Mouse (Mus musculus) brown adipose tissue, adult 24 weeks (tissue): ENCODE measurements around the gene Nr2f6. TPM values are rescaled to one million over a fixed set of nuclear protein-coding genes. Genes with fewer than 3 reads are reported as not detected.

ENCODE experiments used
- H3K27ac ChIP-seq: fragments of 200-500 bp; replicated peaks from 2 replicates; pipeline ENCODE4 v1.5.1; 2012; ENCODE audit warnings: low read depth, mild to moderate bottlenecking, low read length
- H3K4me1 ChIP-seq: fragments of 200-500 bp; 2 replicates; pipeline ENCODE4 v1.6.1; 2012; ENCODE audit warnings: low read length, mixed read lengths; ENCODE audit not compliant: control insufficient read depth, insufficient read depth, insufficient read length
- H3K4me3 ChIP-seq: fragments of 200-500 bp; 2 replicates; pipeline ENCODE4 v1.5.1; 2012; ENCODE audit warnings: low read depth, mild to moderate bottlenecking, low read length, moderate library complexity; ENCODE audit not compliant: insufficient read depth
- polyA plus RNA-seq: library from polyadenylated mRNA; stranded (reverse); fragments of >200 nt; gene quantifications from 2 replicates; pipeline ENCODE4 v1.2.4, GENCODE M21; 2012; ENCODE audit not compliant: missing spikeins, insufficient read depth, insufficient read length

Nr2f6 gene
- polyA plus RNA-seq, 1 experiment: 43.4 TPM

DNA sequence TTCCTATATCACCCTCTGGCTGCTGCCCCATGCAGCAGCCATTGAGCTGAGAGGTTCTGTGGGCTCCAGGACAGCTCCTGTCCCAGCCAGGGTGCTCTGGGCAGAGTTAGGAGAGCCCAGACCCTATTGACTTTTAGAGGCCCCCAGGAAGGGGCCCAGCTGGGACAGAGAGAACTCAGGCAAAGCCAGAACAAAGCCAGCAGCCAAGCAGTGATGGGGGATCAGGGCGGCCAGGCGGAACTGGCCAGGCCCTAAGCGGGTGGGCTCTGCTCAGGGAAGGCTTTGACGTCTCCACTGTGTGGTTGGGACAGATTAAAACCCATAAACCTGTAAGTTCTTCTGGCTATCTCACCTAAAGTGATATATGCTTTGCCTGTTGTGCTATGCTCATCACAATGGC is 2.8 kb downstream of the Nr2f6 start:
- no peak overlapping the region for H3K27ac ChIP-seq
- H3K4me3 ChIP-seq: peak overlapping the region; percentile 93; the same call in 1 of the 2 replicates
- H3K4me1 ChIP-seq: peaks cover 29% of the 10 kb centered on the region

DNA sequence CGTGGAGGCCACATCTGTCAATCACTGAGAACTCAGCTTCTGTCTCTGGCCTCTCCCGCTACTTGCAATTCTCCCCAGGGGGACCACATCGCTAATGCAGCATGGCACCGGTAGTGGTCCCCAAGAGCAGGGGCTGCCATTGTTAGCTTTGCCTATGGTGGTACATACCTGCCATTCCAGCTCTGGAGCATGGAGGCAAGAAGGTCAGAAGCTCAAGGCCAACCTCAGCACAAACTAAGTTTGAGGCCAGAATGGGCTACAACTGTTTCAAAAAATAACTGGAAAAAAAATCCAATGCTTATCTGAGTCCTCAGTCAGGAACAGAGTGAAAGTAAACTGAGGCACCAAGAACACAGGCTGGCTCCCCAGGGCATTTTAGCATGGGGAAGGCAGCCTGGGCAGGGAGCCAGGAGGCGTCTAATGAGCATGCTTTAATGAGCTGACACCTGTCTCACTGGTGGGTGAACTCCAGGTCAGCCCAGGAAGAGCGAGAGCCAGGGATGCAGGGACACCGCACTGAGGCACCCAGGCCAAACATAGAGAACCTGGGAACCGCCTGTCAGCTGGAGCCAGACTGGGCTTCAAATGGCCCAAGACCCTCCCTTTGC is 5.2 kb downstream of the Nr2f6 start:
- Histone ChIP-seq H3K4me1 (peaks cover 20% of the 10 kb centered on the region), H3K27ac (no peak overlapping the region), H3K4me3 (no peak overlapping the region; the same call in 1 of the 2 replicates)

DNA sequence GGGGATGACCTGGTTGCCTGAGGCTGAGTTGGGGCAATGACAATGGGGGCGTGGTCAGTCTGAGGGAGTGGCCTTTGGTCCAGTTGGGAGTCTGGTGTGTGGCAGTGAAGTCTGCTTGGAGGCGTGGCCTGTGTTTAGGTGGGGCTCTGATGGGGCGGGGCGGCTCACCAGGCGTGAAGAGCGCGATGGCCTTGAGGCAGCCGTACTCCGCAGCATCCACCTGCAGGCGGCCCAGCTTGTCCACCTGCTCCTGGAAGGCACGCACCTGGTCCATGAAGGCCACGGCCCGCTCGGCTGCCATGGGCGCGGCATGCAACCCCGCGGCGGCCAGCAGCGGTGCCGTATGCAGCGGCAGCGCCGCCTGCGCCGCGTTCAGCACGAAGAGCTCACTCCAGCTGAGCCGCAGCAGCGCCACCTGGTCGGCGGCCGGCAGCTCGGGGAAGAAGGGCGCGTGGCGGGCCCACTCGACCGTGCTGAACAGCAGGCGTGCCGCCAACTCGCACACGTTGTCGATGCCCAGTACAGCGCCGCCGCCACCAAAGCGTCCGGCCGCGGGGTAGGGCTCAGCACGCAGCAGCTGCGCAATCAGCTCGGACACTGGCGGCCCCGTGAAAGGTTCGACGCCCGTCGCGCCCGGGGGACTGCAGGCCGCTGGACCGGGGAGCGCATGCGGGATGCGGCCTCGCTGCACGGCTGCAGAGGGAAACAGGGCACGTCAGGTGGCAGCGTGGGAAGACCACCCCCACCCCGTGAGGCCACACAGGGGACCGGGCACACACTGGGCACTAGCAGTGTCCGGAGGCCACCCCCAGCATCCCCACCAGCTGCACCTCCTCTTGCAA is 6.0 kb downstream of the Nr2f6 start:
- Histone ChIP-seq H3K27ac (no peak overlapping the region), H3K4me3 (peak overlapping the region; percentile 15; the same call in 1 of the 2 replicates), H3K4me1 (peaks cover 20% of the 10 kb centered on the region)

DNA sequence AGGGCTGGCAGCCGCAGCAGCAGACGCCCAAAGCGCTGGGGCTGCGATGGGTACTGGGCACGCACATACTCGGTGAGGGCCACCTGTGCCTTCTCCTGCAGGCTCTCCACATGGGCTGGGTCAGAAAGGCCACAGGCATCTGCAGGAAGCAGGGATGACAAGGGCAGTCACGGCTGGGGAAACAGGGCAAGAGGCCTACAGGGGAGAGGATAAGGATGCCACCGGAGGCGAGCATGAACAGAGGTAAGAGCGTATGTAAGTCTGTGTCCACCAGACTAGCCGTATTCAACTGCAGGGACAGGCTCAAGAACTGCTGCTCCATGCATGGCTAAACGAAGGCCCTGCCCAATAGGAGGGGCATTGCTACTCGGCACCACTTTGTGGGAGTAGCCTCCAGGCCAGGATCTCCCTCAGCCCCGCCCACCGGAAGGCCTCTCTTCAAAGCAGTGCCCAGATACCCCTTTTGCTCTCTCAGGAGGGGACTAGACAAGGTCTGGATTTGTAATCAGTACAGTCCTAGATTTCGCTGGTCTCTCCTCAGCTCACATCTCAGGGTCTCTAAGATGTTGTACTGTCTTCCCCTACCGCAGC is 7.0 kb downstream of the Nr2f6 start:
- H3K27ac ChIP-seq: no peak overlapping the region
- peaks cover 17% of the 10 kb centered on the region for H3K4me1 ChIP-seq
- H3K4me3 ChIP-seq: no peak overlapping the region

DNA sequence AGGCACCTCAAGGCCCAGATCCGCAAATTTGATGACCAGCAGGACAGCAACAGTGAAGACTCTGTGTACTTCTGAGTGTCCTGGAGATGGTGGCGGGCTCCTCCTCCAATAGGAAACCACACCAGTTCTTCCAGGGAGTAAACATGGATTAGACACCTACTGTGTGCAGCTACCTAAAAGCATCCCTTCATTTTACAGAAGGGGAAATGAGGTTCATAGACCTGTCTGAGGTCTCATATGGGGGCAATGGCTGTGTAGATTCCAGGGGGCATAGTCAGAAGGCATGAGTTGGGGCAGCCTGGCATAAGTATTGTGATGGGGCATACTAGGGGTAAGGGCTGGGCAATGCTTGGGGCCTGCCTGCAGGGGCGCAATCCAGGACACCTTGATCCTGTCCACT is 8.8 kb downstream of the Nr2f6 start:
- Histone ChIP-seq H3K27ac (no peak overlapping the region), H3K4me3 (no peak overlapping the region), H3K4me1 (peaks cover 6% of the 10 kb centered on the region; the same call in 1 of the 2 replicates)

DNA sequence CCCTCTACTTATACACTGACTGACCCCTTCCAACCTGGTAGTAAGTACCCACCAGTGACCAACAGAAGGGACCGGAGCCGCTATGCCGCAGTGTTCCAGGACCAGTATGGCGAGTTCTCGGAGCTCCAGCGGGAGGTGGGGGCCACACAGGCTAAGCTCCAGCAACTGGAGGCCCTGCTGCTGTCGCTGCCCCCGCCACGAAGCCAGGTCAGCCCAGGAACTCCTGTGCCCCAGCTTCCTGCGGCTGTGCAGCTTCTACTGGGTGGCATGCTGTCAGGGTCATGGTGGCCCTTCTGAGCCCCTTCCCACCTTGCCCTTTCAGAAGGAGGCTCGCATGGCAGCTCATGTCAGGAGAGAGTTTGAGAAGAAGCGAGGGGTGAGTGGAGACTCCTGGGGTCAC is 9.3 kb downstream of the Nr2f6 start:
- H3K4me1 ChIP-seq: peaks cover 8% of the 10 kb centered on the region; the same call in 1 of the 2 replicates
- H3K4me3 ChIP-seq: no peak overlapping the region
- H3K27ac ChIP-seq: no peak overlapping the region

DNA sequence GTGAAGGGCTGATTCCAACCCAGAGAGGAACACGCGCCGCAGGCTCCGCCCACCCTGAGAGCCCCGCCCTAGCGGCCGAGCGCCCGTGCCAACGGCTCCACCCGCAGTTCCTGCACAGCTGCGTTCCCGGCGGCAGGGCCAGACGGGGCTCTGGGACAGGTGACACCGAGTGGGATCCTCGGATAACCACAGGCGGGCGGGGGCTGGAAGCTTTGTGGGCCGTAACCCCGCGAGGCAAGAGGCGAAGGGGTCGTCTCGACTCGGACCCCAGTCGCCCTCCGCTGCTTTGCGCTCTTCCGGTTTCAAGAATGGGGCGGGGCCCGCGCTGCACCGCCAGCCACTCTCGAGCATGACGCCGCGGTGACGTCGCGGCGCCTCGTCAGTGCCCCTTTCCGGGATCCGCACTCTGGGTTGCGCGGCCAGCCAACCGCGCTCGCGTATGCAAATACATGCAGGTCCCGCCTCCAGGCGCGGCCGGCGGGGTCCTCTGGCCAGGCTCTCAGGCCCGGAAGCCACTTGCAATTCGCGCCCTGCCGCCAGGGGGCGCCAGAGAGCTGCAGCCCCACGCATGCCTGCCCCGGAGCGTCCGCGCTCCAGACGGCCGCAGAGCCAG is 10.4 kb downstream of the Nr2f6 start, which contains the start of gene Ocel1:
Gene Ocel1, plus strand, starts transcription at position 63 of the 613 bp plus-strand sequence.
- Histone ChIP-seq H3K4me3 (peak within 1 kb of the TSS; percentile 96), H3K27ac (peak within 1 kb of the TSS; percentile 98), H3K4me1 (peaks cover 8% of the 10 kb centered on the region; the same call in 1 of the 2 replicates)

DNA sequence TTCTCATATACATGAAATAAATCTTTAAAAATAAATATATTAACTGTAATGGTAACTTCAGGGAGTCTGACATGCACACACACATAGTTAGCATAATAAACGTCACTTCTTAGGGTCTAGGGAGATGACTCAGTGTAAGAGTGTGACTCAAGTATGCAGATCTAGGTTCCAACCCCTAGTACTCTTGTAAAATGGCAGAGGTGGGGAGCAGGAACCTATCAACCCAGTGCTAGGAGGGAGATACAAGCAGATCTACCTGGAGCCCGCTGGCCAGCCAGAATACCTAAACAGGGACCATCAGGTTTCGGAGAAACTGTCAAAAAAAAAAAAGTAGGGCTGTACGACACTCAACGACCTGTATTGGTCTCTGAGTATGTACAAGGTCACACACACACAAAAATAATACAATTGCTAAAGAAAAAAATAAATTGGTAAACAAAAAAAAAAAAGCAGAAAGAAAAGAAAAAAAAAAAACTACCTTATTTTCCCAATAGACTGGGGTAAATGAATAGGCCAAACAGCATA is 11.0 kb downstream of the Nr2f6 start:
- Histone ChIP-seq H3K27ac (peak overlapping the region; percentile 63; the same call in 1 of the 2 replicates), H3K4me3 (0 out of 2 replicates have a peak overlapping the region, but pooled peaks have one; percentile 11)

DNA sequence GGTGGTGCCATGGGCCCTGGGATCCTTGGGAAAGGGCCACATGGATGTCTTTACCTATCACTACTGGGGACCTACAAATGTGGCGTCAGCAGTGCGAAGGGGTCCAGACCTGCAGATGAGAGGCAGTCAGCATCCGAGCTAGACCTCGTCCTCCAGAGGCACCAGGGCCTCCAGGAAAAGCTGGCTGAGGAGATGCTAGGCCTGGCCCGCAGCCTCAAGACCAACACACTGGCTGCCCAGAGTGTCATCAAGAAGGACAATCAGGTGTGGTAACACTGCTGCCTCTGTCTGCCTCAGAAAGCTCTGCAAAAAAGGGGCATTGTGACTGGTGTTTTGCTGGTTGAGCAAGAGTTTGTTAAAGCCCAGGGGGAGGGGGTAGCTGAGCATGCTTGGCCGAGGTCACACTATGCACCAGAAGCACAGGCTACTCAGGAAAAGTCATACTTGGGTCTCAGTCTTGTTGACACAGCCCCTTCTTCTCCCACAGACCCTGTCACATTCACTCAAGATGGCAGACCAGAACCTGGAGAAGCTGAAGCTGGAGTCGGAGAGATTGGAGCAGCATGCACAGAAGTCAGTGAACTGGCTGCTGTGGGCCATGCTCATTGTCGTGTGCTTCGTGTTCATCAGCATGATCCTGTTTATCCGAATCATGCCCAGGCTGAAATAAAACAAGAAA is 12.6 kb downstream of the Nr2f6 start:
- peaks cover 3% of the 10 kb centered on the region; the same call in 1 of the 2 replicates for H3K4me1 ChIP-seq
- H3K27ac ChIP-seq: no peak overlapping the region
- no peak overlapping the region for H3K4me3 ChIP-seq

More for the DNA sequence above, 11.0 kb downstream of the Nr2f6 start:
- peaks cover 8% of the 10 kb centered on the region; the same call in 1 of the 2 replicates for H3K4me1 ChIP-seq

DNA sequence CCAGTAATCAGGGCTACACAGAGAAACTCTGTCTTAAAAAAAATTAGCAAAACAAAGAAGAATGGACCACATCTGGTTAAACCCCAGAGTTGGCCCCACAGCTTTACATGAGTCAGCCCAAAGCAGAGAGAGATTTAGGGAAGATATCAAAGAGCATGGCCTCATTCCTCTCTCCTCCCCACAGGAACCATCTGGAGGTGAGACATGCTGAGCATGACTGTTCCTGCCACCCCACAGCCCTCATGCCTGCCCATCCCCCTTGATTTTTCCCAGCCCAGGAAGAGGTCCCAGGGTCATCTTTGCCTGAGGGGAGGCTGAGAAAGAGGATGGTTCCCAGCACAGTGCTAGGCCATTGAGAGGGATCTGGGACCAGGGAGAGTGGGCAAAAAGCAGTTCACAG is 13.4 kb downstream of the Nr2f6 start:
- peak overlapping the region; percentile 70; the same call in 1 of the 2 replicates for H3K27ac ChIP-seq
- H3K4me1 ChIP-seq: peaks cover 3% of the 10 kb centered on the region; the same call in 1 of the 2 replicates
- no peak overlapping the region for H3K4me3 ChIP-seq

DNA sequence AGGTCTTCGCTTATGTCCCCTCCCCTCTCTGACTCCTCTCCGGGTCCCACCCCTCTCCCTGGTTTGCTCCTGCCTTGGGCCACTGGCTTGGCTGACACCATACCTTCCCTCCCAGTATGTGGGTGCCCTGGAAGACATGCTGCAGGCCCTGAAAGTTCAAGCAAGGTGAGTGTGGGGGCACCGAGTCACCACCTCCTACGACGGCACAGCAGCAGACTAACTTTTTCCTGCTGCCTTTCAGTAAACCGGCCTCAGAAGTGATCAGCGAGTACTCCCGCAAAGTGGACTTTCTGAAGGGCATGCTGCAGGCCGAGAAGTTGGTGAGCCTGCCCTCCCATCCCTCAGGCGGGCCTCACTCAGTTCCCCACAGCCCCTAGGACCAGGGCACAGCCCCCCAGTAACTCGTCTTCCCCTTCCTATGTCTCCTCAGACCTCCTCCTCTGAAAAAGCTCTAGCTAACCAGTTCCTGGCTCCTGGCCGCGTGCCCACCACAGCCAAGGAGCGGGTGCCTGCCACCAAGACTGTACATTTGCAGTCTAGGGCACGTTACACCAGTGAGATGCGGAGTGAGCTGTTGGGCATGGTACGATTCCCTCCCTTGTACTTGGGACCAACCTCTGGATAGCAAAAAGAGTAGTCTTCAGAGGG is 14.1 kb downstream of the Nr2f6 start:
- peak overlapping the region; percentile 70 for H3K27ac ChIP-seq
- peak overlapping the region; percentile 78 for H3K4me3 ChIP-seq
- H3K4me1 ChIP-seq: peaks cover 3% of the 10 kb centered on the region; the same call in 1 of the 2 replicates

DNA sequence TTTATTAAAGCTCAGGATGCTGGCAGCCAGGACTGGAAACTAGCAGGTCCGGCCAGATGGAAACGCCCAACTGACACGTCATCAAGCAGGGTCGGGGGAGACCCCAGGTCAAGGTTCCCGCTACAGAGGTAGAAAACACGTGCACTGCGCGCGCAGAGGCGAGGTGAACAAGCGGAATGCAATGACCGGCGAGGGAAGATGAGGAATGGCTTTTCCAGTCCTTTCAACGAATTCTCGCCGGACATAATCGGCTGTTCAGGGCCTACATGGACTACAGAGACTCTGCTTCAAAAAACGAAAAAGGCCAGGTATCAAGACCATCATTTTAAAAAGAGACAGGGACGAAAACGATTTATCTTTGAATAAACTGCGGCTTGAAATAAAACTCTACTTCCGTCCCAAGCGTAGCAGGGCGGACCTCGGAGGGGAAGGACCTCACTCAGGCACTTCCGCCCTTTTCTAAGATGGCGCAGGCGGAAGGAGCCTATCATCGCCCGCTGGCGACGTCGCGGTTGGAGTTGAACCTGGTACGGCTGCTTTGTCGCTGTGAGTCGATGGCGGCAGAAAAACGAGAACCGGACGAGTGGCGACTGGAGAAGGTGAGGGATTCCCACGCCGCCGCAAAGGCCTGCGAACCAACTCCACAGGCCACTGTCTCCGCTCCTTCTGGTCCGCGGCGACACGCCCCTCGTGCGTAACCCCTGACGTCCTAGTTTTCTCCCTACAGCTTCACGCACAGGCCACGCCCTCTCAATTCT is 14.8 kb downstream of the Nr2f6 start, which contains the start of gene Use1:
Gene Use1, plus strand, starts transcription at position 78 of the 758 bp plus-strand sequence.
- H3K27ac ChIP-seq: peak within 1 kb of the TSS; percentile 98
- peaks cover 3% of the 10 kb centered on the region; the same call in 1 of the 2 replicates for H3K4me1 ChIP-seq
- peak within 1 kb of the TSS; percentile 78 for H3K4me3 ChIP-seq

DNA sequence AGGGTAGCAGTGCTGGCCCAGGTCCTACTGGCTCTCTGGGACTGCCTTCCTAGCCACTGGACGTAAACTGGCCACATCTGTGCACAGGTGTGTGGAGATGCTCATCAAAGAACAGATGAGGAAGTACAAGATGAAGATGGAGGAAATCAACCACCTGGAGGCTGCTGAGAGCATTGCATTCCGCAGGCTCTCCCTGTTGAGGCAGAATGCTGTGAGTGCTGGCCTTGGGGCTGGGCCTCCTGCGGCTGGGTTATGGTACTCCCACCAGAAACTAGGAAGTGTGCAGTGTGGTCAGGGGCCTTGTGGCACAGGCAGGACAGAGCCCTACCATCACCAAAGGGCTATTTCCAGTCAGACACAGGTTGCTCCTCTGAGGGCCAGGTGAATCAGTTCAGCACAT is 23.7 kb downstream of the Nr2f6 start:
- Histone ChIP-seq H3K27ac (no peak overlapping the region), H3K4me1 (no peaks in the 10 kb centered on the region), H3K4me3 (no peak overlapping the region)
